Mouse (Mus musculus): ENCODE measurements around the gene Tmem190.

Gene Tmem190

DNA sequence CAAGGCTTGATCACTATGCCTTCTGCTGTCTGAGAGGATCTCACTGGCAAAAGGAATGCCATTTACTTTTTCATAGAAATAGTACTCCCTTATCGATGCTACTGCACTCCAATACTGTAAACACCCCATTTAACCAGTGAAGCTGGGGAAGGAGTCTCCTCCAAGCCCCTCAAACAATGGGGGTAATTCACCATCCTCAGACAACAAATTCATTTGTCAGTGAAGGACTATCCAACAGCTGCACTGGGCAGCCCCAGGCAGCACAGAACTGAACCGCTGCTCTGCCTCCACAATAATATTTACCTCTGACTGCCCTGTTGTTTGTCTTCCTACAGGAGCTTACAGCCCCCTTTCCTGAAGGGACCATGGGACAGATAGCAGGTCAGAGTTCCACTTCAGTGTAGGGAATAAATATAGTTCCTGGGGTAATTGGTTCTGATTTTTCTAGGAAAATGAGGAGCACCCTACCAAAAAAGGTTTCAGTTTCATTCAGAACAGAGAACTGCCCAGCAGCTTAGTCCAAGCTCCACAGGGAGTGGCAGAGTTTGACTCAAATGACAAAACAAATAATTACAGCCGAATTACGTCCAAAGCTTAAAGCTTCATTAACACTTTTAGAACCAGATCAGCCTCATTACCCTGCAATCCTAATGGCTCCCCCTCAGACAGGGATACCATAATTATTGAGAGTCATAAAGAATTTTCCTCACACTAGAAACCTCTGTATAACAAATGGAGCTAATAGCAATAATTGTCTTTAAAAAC is 17.6 kb upstream of the Tmem190 start:
- in situ Hi-C loops (cut with MboI; ENCODE audit: unreplicated experiment in 2 of 2): no loop called here

- in situ Hi-C loops (cut with MboI; ENCODE audit: unreplicated experiment in 2 of 2): no loop called here
These were observed 11.5 kb upstream of the Tmem190 start, which contains the start of gene Fam71e2 for GRCm38 (mm10) chr7:4771202-4771601. Gene Fam71e2, minus strand, starts transcription at chr7:4771302.

GRCm38 (mm10) chr7:4776131-4776530 is 6.6 kb upstream of the Tmem190 start:
- in situ Hi-C loops (cut with MboI; ENCODE audit: unreplicated experiment in 2 of 2): no loop called here

- in situ Hi-C loops (cut with MboI; ENCODE audit: unreplicated experiment in 2 of 2): no loop called here
These were observed 5.6 kb upstream of the Tmem190 start for GRCm38 (mm10) chr7:4776861-4777830.

GRCm38 (mm10) chr7:4777851-4778637 is 4.7 kb upstream of the Tmem190 start:
- in situ Hi-C loops (cut with MboI; ENCODE audit: unreplicated experiment in 2 of 2): no loop called here

DNA sequence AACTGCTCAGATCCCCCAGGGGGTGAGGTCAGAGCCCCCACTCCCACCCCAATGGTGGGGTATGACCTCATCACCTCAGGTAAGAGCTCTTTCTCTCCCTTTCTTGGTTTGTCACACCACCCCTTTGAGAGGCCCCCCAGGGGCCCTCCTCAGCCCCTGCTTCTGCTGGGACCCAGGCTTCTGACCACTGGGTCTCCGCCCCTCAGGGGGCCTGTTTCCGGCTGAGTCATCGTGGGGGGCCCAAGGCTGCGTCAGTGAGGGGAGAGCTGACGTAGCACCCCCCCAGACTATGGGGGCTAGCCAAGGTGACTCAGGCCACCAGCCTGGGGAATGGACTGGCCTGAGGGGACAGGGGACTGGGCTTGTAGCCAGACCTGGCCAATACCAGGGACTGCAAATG is 2.8 kb upstream of the Tmem190 start:
- in situ Hi-C loops (cut with MboI; ENCODE audit: unreplicated experiment in 2 of 2): loop anchor here in 1 of 2 experiments (5.0 kb wide), 2 partner anchors 33 to 68 kb away; no protein-coding TSS in a partner anchor

GRCm38 (mm10) chr7:4782130-4782529 is 607 bp upstream of the Tmem190 start:
- in situ Hi-C loops (cut with MboI; ENCODE audit: unreplicated experiment in 2 of 2): loop anchor here in 1 of 2 experiments (5.0 kb wide), 2 partner anchors 35 to 70 kb away; no protein-coding TSS in a partner anchor

DNA sequence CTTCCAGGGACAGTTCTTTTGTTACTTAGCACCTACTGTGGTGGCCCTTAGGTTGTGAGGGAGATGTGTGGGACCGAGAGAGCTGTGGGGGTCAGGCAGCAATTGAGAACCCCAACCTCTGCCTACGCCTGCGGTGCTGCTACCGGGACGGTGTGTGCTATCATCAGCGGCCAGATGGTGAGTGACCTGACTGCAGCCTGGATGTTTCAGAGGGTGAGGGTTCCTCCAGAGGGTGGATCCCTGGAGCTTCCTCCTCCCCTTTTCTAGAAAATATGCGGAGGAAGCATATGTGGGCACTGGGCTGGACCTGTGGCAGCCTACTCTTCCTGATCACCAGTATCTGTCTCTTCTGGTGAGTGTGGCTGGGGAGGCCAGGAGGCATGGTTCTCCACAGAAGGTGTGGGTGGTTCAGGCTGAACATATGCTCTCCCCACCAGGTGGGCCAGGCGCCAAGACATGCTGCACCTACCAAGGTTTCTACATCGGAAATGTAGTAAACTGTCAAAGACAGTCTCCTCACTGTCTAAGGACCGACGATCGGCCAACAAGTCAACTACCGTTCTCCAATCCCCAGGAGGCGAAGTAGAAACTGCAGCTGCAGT is 1.0 kb downstream of the Tmem190 start:
- in situ Hi-C loops (cut with MboI; ENCODE audit: unreplicated experiment in 2 of 2): loop anchor here in 1 of 2 experiments (5.0 kb wide), 2 partner anchors 36 to 71 kb away; no protein-coding TSS in a partner anchor

- in situ Hi-C loops (cut with MboI; ENCODE audit: unreplicated experiment in 2 of 2): loop anchor here in 1 of 2 experiments (5.0 kb wide), 1 partner anchor 41 kb away; no protein-coding TSS in a partner anchor
These were observed 6.0 kb downstream of the Tmem190 start for GRCm38 (mm10) chr7:4788499-4789435.

DNA sequence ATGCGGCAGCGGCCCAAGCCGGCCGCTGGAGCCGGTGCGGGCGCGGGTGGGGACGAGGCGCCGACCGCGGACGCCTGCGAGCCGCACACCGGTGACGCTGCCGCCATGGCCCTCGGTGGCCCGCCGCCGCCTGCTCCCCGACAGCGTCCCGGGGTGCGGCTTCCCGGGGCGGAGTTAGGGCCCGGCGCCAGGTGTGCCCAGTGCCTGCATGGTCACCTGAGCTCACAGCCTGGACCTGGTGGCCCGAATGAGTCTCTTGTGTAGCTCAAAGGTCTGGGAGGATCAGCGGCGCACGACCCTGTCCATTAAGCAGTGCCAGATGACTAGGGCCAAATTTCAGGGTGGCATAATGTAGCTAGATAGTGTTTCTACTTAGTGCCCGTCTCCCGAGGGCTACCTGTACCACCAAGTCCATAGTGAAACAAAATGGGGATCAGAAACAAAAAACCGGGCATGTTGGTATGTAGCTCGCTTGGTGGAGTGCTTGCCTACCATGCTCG is 6.7 kb downstream of the Tmem190 start, which contains the start of gene Tmem238:
Gene Tmem238, minus strand, starts transcription at position 221 of the 500 bp plus-strand sequence.
- in situ Hi-C loops (cut with MboI; ENCODE audit: unreplicated experiment in 2 of 2): loop anchor here in 1 of 2 experiments (5.0 kb wide), 1 partner anchor 42 kb away; no protein-coding TSS in a partner anchor

DNA sequence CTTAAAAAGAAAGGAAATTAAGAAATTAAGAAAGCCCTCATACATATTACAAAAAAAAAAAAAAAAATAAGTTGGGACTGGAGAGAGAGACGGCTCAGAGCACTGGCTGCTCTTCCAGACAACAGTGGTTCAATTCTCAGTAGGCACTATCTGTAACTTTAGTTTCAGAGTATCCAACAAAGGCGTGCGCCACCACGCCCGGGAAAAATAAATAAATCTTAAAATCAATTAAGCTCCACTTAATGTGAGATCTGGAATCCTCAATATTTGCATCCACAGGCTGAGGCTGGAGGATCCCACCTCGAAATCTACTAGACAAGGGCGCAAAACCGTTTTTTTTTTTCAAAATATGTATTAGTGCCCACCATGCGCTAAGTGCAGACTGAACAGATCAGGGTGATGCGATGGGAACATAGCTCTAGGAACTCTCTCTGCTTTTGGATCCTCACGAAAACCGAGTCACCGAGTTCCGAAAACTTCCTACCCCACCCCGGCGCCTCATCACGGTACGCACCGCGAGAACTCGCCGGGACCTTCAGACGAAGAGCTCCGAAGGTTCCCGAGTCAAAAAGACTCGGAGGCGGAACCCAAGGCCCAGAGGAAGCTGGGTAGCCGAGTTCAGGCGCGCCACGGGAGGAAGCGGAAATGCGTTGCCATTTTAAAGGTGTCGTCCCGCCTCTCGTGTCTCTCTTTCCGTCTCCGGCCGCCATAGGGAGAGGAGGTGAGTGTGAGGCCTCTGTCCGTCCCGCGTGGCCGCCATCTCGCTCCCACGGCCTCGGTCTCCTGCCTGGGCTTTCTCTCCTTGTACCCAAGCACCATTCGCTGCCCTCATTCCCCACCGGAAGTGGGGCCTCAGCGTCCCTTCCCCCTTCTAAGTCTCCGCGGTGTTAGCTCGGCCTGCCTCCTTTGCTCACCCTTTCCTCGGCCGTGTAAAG is 9.8 kb downstream of the Tmem190 start, which contains the start of gene Rpl28:
Gene Rpl28, plus strand, starts transcription at position 597 of the 935 bp plus-strand sequence.
- in situ Hi-C loops (cut with MboI; ENCODE audit: unreplicated experiment in 2 of 2): loop anchor here (10.0 kb wide), 2 partner anchors 152 to 1382 kb away; partner anchors contain the start of gene Zfp444 (in 1 of the 2)

GRCm38 (mm10) chr7:4793248-4793647 is 10.5 kb downstream of the Tmem190 start:
- in situ Hi-C loops (cut with MboI; ENCODE audit: unreplicated experiment in 2 of 2): loop anchor here (10.0 kb wide), 2 partner anchors 152 to 1382 kb away; partner anchors contain the start of gene Zfp444 (in 1 of the 2)

DNA sequence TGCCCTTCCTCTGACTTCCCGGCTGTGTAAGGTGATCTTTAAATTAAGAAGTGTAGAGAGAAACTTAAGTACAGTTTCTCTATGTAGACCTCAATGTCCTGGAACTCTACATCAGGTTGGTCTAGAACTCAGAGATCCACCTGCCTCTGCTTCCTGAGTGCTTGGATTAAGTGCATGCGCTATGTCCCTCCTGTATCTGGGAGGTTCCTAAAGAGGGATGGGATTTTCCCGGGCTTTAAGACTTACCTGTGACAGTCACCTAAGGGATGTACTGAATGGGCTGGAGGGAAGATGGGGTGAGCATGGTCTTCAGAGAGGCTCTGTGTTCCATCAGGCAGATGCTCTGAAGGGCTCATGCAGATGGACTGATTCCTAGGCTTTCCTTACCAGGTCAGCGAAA is 10.9 kb downstream of the Tmem190 start:
- in situ Hi-C loops (cut with MboI; ENCODE audit: unreplicated experiment in 2 of 2): loop anchor here (10.0 kb wide), 2 partner anchors 151 to 1381 kb away; partner anchors contain the start of gene Zfp444 (in 1 of the 2)

- in situ Hi-C loops (cut with MboI; ENCODE audit: unreplicated experiment in 2 of 2): loop anchor here (5.0 to 10.0 kb wide), 4 partner anchors 150 to 1380 kb away; partner anchors contain the start of gene Zfp444 (in 1 of the 2)
These were observed 12.0 kb downstream of the Tmem190 start for GRCm38 (mm10) chr7:4794631-4795168.

DNA sequence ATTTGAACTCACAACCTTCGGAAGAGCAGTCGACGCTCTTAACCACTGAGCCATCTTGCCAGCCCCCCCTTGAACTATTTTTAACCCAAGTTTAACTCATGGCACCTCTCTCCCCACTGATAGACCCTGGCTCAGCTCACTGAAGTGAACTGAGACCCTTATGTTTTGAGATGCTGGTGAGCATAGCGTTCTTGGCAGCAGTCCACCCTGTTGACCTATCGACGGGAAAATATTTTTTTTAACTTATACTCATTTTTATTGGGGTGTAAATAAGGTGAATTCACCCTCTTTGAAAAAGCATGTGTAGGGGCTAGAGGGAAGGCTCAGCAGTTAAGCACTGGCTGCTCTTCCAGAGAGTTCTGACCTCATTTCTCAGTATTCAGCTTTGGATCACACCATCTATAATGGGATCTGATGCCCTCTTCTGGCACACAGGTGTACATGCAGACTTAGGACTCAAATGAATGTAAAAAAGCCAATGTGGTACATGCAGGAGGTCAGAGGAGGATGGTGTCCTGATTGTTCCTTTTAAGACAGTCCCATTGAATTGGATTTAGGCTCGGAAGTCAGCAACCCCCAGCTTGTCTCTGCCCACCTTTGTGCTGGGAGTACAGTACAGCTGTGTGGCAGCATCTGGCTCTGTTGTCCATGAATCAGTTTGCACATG is 13.2 kb downstream of the Tmem190 start:
- in situ Hi-C loops (cut with MboI; ENCODE audit: unreplicated experiment in 2 of 2): loop anchor here (5.0 to 10.0 kb wide), 4 partner anchors 149 to 1379 kb away; partner anchors contain the start of gene Zfp444 (in 1 of the 2)

- in situ Hi-C loops (cut with MboI; ENCODE audit: unreplicated experiment in 2 of 2): loop anchor here (5.0 to 25.0 kb wide), 3 partner anchors 223 to 665 kb away; partner anchors contain the start of genes Leng8 (in 2 of the 2), Ccdc106 (in 1 of the 2) and Zfp865 (in 1 of the 2)
These were observed 19.5 kb downstream of the Tmem190 start for GRCm38 (mm10) chr7:4802247-4802646.

All from v-Abl transformed pro-B cells (cell line).